Mouse (Mus musculus): ENCODE measurements around the gene Pawr. TPM values are rescaled to one million over a fixed set of nuclear protein-coding genes. Genes with fewer than 3 reads are reported as not detected.

The Pawr gene
- 9.9 and 10.3 TPM in 2 replicates for polyA plus RNA-seq (2015; fragmentation: Nextera tagmentation; extraction: Ambion mirVana)

DNA sequence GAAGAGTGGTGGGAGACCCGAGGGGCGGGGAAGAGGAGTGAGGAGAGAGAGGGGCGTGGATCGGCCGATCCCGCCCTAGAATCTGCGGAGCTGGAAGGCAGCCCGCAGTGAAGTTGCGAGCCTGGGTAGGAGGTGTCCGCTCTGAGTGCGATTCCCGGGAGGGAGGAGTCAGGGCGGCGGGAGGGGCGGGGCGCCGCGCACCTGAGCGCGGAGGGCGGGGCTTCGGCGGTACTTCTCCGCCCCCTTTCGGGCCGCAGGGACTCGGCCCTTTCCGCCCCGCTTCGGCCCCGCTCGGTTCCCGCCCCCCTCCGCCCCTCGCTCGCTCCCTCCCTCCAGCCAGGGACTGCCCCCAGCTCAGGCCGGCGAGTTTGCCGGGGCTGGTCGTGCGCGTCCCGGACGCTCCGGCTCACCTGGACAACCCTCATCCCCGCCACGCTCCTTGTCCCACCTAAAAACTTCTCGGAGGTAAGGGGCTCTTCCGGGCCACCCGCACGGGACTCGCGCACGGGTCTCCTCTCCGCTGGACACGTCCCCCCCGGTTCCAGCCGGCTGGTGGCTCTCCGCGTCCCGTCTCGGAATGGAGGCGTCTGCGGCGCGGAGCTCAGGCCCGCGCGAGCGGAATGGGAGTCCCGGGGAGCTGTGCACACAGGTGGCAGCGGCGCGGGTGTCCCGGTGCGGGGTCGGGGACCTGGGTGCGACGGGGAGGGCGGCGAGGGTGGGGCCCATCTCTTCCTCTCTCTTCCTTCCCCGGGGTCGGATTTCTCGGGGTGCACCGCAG lies at the start of gene Pawr:
Pawr (plus strand) TSS at position 338 of the 778 bp plus-strand sequence.
- Histone ChIP-seq H3K9me3 (no peaks in the 10 kb centered on the region), H3K36me3 (peaks cover 12% of the 10 kb centered on the region), H3K9ac (peak within 1 kb of the TSS; percentile 93), H3K4me2 (peak within 1 kb of the TSS; percentile 83), H3K4me3 (peak within 1 kb of the TSS; percentile 82), H3K27ac (replicated peaks) (peak within 1 kb of the TSS; percentile 90), H3K4me1 (peaks cover 28% of the 10 kb centered on the region), H3K27me3 (replicated peaks) (peaks cover 15% of the 10 kb centered on the region)
- peak; percentile 93 for ATAC-seq (ENCODE audit: extremely low read depth, insufficient number of reproducible peaks, low FRiP score, low TSS enrichment)
- under 1% methylated on average over 60 of the region's 85 CpGs for WGBS

DNA sequence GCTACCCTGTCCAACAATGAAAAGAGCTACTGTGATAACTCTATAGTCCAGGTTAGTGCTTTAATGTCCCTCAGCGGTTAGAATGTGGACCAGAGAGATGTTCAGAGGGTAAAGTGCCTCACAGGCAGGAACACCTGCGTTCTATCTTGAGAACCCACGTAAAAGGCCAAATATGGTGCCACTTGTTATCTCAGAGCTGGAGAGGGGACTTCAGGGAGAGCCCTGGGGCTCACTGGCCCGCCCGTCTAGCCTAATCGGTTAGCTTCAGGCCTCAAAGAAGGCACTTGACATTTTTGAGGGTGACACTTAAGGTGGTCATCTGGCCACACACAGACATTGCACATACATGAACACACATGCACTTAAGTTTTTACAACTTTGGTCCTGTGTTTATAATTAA lies 49.6 kb upstream of the Pawr start:
- Histone ChIP-seq H3K4me3 (no peak overlapping the region), H3K9ac (no peak overlapping the region), H3K4me2 (no peak overlapping the region), H3K4me1 (peaks cover 17% of the 10 kb centered on the region), H3K9me3 (no peaks in the 10 kb centered on the region), H3K36me3 (peaks cover 42% of the 10 kb centered on the region), H3K27me3 (replicated peaks) (no peaks in the 10 kb centered on the region), H3K27ac (replicated peaks) (0 out of 2 replicates have a peak overlapping the region, but pooled peaks have one; percentile 9)
- 58% methylated on average over 6 of the region's 6 CpGs for WGBS
- ATAC-seq (ENCODE audit: extremely low read depth, insufficient number of reproducible peaks, low FRiP score, low TSS enrichment): no peak

DNA sequence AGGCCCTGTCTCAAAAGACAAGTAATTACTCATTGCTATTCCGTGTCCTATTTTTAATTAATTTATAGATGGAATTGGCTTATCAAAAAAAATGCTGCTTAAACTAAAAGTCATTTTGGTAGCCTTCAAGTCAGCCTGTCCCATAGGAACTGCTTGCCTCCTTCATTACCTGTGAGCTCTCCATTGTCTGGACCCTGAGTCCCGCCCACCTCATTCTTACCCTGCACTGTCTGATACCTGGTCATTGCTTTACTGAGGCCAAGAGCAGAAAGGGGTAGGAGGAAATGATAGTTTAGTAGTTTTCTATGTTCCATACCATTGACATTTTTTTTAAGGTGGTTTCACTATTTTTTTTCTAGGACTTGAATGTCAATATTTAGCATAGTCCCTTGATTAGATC lies 48.5 kb upstream of the Pawr start:
- ATAC-seq (ENCODE audit: extremely low read depth, insufficient number of reproducible peaks, low FRiP score, low TSS enrichment): no peak
- no peak overlapping the region for H3K27ac ChIP-seq (replicated peaks)
- H3K9me3 ChIP-seq: no peaks in the 10 kb centered on the region
- no peak overlapping the region for H3K4me2 ChIP-seq
- 91% methylated on average over 2 of the region's 2 CpGs for WGBS
- peaks cover 32% of the 10 kb centered on the region for H3K36me3 ChIP-seq
- H3K4me1 ChIP-seq: peaks cover 8% of the 10 kb centered on the region
- no peaks in the 10 kb centered on the region for H3K27me3 ChIP-seq (replicated peaks)
- H3K4me3 ChIP-seq: no peak overlapping the region
- H3K9ac ChIP-seq: no peak overlapping the region

DNA sequence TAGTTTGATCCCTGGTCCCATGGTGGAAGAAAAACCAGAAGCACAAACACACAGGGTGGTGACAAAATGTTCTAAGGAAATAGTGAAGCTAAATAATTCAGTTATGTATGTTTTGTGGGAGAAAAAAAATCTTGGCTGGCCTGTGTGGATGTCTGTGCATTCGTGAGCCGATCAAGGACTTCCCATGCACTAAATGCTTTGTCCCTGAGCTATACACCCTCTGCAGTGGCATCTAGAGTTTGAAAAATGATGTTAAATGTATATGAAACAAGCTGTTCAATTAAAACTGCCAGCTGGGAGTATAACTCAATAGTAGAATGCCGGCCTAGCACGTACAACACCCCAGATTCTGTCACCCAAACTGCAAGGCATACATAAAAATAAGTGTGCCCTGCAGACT lies 48.1 kb upstream of the Pawr start:
- peaks cover 31% of the 10 kb centered on the region for H3K36me3 ChIP-seq

DNA sequence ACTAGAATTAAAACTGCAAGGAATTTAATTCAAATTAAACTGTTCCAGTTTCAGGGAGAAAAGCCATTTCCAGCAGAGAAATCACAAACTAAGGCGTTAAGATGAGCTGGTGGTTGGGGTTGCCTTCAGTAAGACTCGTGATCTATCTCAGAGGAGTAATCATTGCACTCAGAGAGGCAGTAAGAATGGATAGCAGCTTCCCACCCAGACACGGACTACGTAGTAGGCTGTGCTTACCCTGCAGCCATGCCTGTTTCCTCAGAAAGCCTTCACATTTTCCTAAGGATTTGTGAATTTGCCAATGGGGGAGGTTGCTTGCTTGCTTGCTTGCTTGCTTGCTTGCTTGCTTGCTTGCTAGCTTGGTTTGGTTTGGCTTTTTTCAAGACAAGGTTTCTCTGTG lies 47.5 kb upstream of the Pawr start:
- peaks cover 28% of the 10 kb centered on the region for H3K36me3 ChIP-seq
- 82% methylated on average over 4 of the region's 4 CpGs for WGBS
- peaks cover 11% of the 10 kb centered on the region for H3K4me1 ChIP-seq

More for the DNA sequence above, 48.1 kb upstream of the Pawr start:
- 89% methylated on average over 4 of the region's 4 CpGs for WGBS
- H3K27ac ChIP-seq (replicated peaks): no peak overlapping the region
- no peaks in the 10 kb centered on the region for H3K9me3 ChIP-seq
- ATAC-seq (ENCODE audit: extremely low read depth, insufficient number of reproducible peaks, low FRiP score, low TSS enrichment): no peak
- peaks cover 8% of the 10 kb centered on the region for H3K4me1 ChIP-seq
- H3K9ac ChIP-seq: no peak overlapping the region
- H3K27me3 ChIP-seq (replicated peaks): no peaks in the 10 kb centered on the region
- H3K4me2 ChIP-seq: no peak overlapping the region
- no peak overlapping the region for H3K4me3 ChIP-seq

DNA sequence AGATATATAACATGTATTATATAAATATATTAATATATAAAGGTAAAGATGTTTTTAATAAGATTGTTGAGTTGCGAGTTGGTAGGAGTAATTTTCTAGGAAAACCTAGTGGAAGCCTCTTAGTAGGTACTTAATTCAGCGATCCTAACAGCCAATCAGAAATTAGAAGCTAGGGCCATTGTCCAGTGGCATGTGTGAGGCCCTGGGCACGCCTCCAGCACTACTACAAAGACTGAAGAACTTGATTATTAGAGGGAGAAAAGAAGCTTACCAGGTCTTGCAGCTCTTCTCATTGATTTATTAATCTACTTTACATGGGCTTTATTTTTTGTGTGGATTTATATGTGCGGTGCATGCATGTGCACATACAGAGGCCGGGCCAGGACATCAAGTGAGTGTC lies 46.9 kb upstream of the Pawr start:
- H3K27ac ChIP-seq (replicated peaks): no peak overlapping the region
- peaks cover 11% of the 10 kb centered on the region for H3K4me1 ChIP-seq
- no peak overlapping the region for H3K4me3 ChIP-seq
- H3K36me3 ChIP-seq: peaks cover 23% of the 10 kb centered on the region
- no peak overlapping the region for H3K9ac ChIP-seq
- no peak for ATAC-seq (ENCODE audit: extremely low read depth, insufficient number of reproducible peaks, low FRiP score, low TSS enrichment)
- 83% methylated on average over 5 of the region's 5 CpGs for WGBS
- H3K27me3 ChIP-seq (replicated peaks): no peaks in the 10 kb centered on the region
- no peaks in the 10 kb centered on the region for H3K9me3 ChIP-seq
- no peak overlapping the region for H3K4me2 ChIP-seq

More for the DNA sequence above, 47.5 kb upstream of the Pawr start:
- ATAC-seq (ENCODE audit: extremely low read depth, insufficient number of reproducible peaks, low FRiP score, low TSS enrichment): no peak
- Histone ChIP-seq H3K4me2 (no peak overlapping the region), H3K9ac (no peak overlapping the region), H3K4me3 (no peak overlapping the region), H3K27ac (replicated peaks) (no peak overlapping the region), H3K27me3 (replicated peaks) (no peaks in the 10 kb centered on the region), H3K9me3 (no peaks in the 10 kb centered on the region)

DNA sequence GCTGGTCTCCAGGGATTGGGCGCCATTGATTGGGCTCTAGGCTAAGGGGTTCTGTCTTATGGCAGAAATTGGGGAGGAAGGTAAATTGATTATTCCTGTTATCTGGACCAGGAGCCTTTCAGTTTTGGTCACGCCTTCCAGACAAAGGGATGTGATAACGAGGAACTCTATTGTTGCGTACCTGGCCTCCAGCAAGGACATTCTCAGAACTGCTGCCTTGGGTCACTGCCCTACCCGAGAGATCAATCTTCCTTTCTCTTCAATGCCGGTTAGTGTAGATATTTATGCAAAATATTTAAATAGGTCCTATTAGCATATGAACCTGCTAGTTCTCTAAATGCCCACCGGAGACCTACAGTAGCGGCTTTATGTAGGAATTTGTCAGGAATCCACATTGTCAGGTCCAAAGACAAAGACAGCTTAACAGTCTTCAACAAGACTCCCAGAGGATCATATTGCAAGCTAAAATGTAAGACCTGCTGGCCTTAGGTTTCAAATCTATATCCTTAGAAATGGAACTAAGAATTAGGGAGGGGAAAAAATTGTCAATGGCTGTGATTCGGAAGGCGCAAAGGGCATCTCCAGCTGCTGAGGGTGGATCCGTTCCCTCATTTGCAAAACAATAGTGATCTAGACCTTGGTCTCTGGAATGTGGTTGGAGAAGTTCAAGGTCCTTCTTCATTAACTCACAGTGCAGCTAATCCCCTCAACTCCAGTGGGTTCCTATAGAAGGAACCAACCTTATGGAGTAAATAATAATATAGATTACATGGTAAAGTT lies 45.1 kb upstream of the Pawr start:
- H3K27me3 ChIP-seq (replicated peaks): no peaks in the 10 kb centered on the region
- WGBS: 75% methylated on average over 11 of the region's 11 CpGs
- ATAC-seq (ENCODE audit: extremely low read depth, insufficient number of reproducible peaks, low FRiP score, low TSS enrichment): no peak
- no peak overlapping the region for H3K9ac ChIP-seq
- H3K9me3 ChIP-seq: no peaks in the 10 kb centered on the region
- H3K4me2 ChIP-seq: no peak overlapping the region
- peaks cover 9% of the 10 kb centered on the region for H3K4me1 ChIP-seq
- no peak overlapping the region for H3K4me3 ChIP-seq
- peaks cover 12% of the 10 kb centered on the region for H3K36me3 ChIP-seq
- no peak overlapping the region for H3K27ac ChIP-seq (replicated peaks)

DNA sequence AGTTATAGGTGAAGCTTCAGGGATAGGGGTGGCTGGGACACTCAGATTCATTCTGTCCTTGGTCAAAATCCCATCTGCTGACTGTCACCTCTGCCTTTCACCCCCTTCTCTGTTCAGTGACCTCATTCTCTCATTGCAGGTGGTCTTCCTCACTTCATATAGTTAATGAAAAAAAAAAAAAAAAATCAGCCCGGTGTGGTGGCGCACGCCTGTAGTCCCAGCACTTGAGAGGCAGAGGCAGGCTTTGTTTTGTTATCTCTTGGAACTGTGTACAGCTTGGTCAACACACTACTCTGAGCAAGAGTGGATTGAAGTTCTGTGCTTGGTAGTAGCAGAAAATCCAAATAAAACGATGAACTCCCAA lies 44.5 kb upstream of the Pawr start:
- Histone ChIP-seq H3K9ac (no peak overlapping the region), H3K4me3 (no peak overlapping the region), H3K36me3 (peaks cover 6% of the 10 kb centered on the region), H3K27ac (replicated peaks) (no peak overlapping the region), H3K9me3 (no peaks in the 10 kb centered on the region), H3K4me2 (no peak overlapping the region), H3K4me1 (peaks cover 4% of the 10 kb centered on the region), H3K27me3 (replicated peaks) (no peaks in the 10 kb centered on the region)
- WGBS: 51% methylated on average over 4 of the region's 4 CpGs
- ATAC-seq (ENCODE audit: extremely low read depth, insufficient number of reproducible peaks, low FRiP score, low TSS enrichment): no peak

DNA sequence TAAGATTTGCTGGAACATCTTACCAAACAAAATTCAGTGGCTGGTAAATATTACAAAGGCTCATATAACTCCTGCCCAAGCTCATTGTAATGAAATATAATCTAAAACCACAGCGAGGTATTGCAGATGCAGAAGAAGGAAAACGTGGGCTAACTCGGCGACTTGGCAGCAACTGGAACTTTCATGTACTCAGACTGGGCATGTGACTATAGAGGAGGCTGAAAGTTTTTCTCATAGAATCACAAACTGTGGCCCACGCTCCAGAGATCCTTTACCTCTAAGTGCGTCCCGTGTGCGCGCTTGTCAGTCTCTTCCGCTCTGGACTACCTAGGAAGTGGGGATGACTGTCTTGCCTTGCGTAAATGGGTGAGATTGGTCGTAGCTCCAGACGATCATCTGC lies 41.9 kb upstream of the Pawr start:
- no peak overlapping the region for H3K4me2 ChIP-seq
- no peaks in the 10 kb centered on the region for H3K27me3 ChIP-seq (replicated peaks)
- H3K36me3 ChIP-seq: no peaks in the 10 kb centered on the region
- 92% methylated on average over 13 of the region's 13 CpGs for WGBS
- no peaks in the 10 kb centered on the region for H3K9me3 ChIP-seq
- no peak overlapping the region for H3K27ac ChIP-seq (replicated peaks)
- H3K4me1 ChIP-seq: 0 out of 2 replicates have a peak, but pooled peaks cover 2% of the 10 kb centered on the region
- H3K9ac ChIP-seq: no peak overlapping the region
- H3K4me3 ChIP-seq: no peak overlapping the region
- ATAC-seq (ENCODE audit: extremely low read depth, insufficient number of reproducible peaks, low FRiP score, low TSS enrichment): no peak

DNA sequence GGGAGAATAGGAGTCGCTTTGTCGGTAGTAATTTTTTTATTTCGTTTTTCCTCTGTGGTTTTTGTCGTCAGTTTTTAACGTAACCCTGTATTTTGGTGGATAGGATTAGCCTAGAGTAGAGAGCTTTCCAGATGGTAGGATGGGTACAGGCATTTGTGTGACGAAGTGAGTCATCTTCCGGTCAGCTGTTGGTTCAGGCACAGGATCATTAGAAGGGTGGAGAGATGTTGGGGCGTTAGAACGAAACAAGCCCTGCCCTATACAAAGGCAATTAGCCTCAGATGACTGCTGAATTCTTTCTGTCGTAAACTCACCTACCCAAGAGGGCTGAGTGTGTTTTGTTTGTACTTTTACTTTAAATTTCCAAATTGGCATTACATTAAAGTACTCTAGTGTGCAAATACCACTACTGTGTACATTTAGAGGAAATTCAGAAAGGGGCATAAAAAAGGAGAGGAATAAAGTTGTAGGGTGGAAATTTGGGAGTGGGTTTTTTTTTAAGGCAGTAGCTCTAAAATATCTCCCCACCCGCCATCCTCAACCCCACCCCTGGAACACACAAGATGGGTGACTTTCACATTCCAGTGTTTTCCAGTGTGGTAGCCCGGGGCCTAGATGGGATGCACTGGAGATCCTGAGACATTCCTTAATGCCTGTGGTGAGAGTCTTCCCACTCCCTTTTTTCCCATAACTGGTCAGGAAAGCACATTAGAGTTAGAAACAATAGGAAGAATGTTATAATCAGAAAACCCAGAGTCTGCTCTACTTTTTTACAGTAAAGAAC lies 40.0 kb upstream of the Pawr start:
- Histone ChIP-seq H3K4me2 (no peak overlapping the region), H3K36me3 (no peaks in the 10 kb centered on the region), H3K9me3 (no peaks in the 10 kb centered on the region), H3K9ac (no peak overlapping the region), H3K4me3 (no peak overlapping the region), H3K4me1 (0 out of 2 replicates have a peak, but pooled peaks cover 2% of the 10 kb centered on the region), H3K27me3 (replicated peaks) (no peaks in the 10 kb centered on the region), H3K27ac (replicated peaks) (no peak overlapping the region)
- WGBS: 85% methylated on average over 12 of the region's 12 CpGs
- no peak for ATAC-seq (ENCODE audit: extremely low read depth, insufficient number of reproducible peaks, low FRiP score, low TSS enrichment)

DNA sequence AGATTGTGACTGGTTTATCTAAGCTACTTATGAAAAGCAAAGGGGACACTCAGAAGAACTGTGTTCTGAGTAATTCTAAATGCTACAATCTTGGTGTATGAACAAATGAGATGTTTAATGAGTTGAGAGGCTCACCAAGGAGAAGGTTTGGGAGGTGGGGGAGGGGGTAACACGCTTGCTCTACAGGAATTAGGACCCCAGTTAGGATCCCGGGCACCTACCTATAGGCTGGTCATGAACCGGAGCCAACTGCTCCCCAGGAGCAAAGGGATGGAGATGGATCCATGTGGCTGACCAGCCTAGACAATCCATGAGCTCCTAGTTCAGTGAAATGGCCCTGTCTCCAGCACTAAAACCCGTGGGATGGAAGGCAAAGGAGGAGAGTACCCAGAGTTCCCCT lies 39.3 kb upstream of the Pawr start:
- H3K9ac ChIP-seq: no peak overlapping the region
- H3K4me2 ChIP-seq: no peak overlapping the region
- H3K9me3 ChIP-seq: no peaks in the 10 kb centered on the region
- ATAC-seq (ENCODE audit: extremely low read depth, insufficient number of reproducible peaks, low FRiP score, low TSS enrichment): no peak
- no peak overlapping the region for H3K4me3 ChIP-seq
- WGBS: 83% methylated on average over 4 of the region's 4 CpGs
- no peaks in the 10 kb centered on the region for H3K36me3 ChIP-seq
- no peaks in the 10 kb centered on the region for H3K27me3 ChIP-seq (replicated peaks)
- no peak overlapping the region for H3K27ac ChIP-seq (replicated peaks)
- H3K4me1 ChIP-seq: 0 out of 2 replicates have a peak, but pooled peaks cover 2% of the 10 kb centered on the region

Data from heart, embryonic 13.5 days (tissue).